Mouse (Mus musculus) lung, adult 10 weeks (tissue): Measurements from ENCODE around the gene Tcf3. TPM values are rescaled to one million over a fixed set of nuclear protein-coding genes. Genes with fewer than 3 reads are reported as not detected.

Experiments used
- polyA plus RNA-seq: library from polyadenylated mRNA; stranded (reverse); fragments of 350-450 nt; fragmentation: Illumina TruSeq; extraction: RNeasy Lipid Tissue Mini Kit (QIAGEN cat#74804); gene quantifications from one replicate; pipeline ENCODE4 v1.2.3, GENCODE M21; 2014; ENCODE audit warnings: low read depth, low replicate concordance; ENCODE audit not compliant: insufficient read depth

The Tcf3 gene
- 25.1 TPM for polyA plus RNA-seq

GRCm38 (mm10) chr10:80433513-80434232 lies at the start of gene Tcf3:
TSS of gene Tcf3 (minus strand) at chr10:80433647.

GRCm38 (mm10) chr10:80406684-80407501 lies 26.6 kb downstream of the Tcf3 start, which contains the start of gene Uqcr11:
TSS of gene Uqcr11 (minus strand) at chr10:80406830.

GRCm38 (mm10) chr10:80399191-80399972 lies 34.1 kb downstream of the Tcf3 start, which contains the start of gene Mbd3:
TSS of gene Mbd3 (minus strand) at chr10:80399550.

GRCm38 (mm10) chr10:80387522-80387959 lies 45.9 kb downstream of the Tcf3 start, which contains the start of gene Mex3d:
TSS of gene Mex3d (minus strand) at chr10:80387659.

Other genes starting within 250 kb of the Tcf3 start
- 23.2 TPM for gene Mum1, start 207.2 kb downstream of the Tcf3 start, polyA plus RNA-seq
- gene Ndufs7, start 184.5 kb downstream of the Tcf3 start, polyA plus RNA-seq = 159 TPM
- gene Gamt, start 172.6 kb downstream of the Tcf3 start, polyA plus RNA-seq = 15.2 TPM
- gene Dazap1, start 172.2 kb downstream of the Tcf3 start, polyA plus RNA-seq = 33.6 TPM
- gene Rps15, start 141.2 kb downstream of the Tcf3 start, polyA plus RNA-seq = 3,529 TPM
- 0.46 TPM for gene Apc2, start 137.7 kb downstream of the Tcf3 start, polyA plus RNA-seq
- gene 2310011J03Rik, start 113.1 kb downstream of the Tcf3 start, polyA plus RNA-seq = 50.0 TPM
- gene Pcsk4, start 104.1 kb downstream of the Tcf3 start, polyA plus RNA-seq = 2.0 TPM
- 12.2 TPM for gene Reep6, start 103.7 kb downstream of the Tcf3 start, polyA plus RNA-seq
- gene Adamtsl5, start 85.2 kb downstream of the Tcf3 start, polyA plus RNA-seq = 21.3 TPM
- 1.6 TPM for gene Plk5, start 77.2 kb downstream of the Tcf3 start, polyA plus RNA-seq
- 6.8 TPM for gene Mex3d, start 46.0 kb downstream of the Tcf3 start, polyA plus RNA-seq
- 93.3 TPM for gene Mbd3, start 34.1 kb downstream of the Tcf3 start, polyA plus RNA-seq
- 589 TPM for gene Uqcr11, start 26.8 kb downstream of the Tcf3 start, polyA plus RNA-seq
- gene Onecut3, start 61.2 kb upstream of the Tcf3 start, polyA plus RNA-seq = not detected
- gene Atp8b3, start 105.5 kb upstream of the Tcf3 start, polyA plus RNA-seq = not detected
- gene Rexo1, start 127.9 kb upstream of the Tcf3 start, polyA plus RNA-seq = 10.9 TPM
- 10.0 TPM for gene Klf16, start 143.7 kb upstream of the Tcf3 start, polyA plus RNA-seq
- gene Abhd17a, start 156.7 kb upstream of the Tcf3 start, polyA plus RNA-seq = 63.0 TPM
- 39.5 TPM for gene Scamp4, start 169.2 kb upstream of the Tcf3 start, polyA plus RNA-seq
- gene Adat3, start 169.2 kb upstream of the Tcf3 start, polyA plus RNA-seq = 1.3 TPM
- gene Gm49322, start 172.4 kb upstream of the Tcf3 start, polyA plus RNA-seq = 0.44 TPM
- gene Csnk1g2, start 189.2 kb upstream of the Tcf3 start, polyA plus RNA-seq = 98.5 TPM
- gene Btbd2, start 223.4 kb upstream of the Tcf3 start, polyA plus RNA-seq = 24.0 TPM
- 80.0 TPM for gene Mknk2, start 244.5 kb upstream of the Tcf3 start, polyA plus RNA-seq